Mouse (Mus musculus) left cerebral cortex, adult 9 months (tissue): ENCODE measurements around the gene Usp47.

Experiments
- DNase-seq, 2 experiments: peaks; one replicate each; pipeline ENCODE4 v3.0.0; 2022; ENCODE audit warnings: low spot score in 2 of 2

Usp47 gene

GRCm38 (mm10) chr7:112157584-112158315, 134.4 kb downstream of the Usp47 start:
- no peak for DNase-seq

GRCm38 (mm10) chr7:112158316-112158741, 135.0 kb downstream of the Usp47 start:
- no peak for DNase-seq

- no peak for DNase-seq
Measured at GRCm38 (mm10) chr7:112158942-112159341, 135.6 kb downstream of the Usp47 start, which contains the start of gene Dkk3. Dkk3 (minus strand) TSS chr7:112159057.

GRCm38 (mm10) chr7:112159835-112160234, 136.5 kb downstream of the Usp47 start:
- no peak for DNase-seq
